Mouse (Mus musculus) bone marrow macrophage, adult 2 months (primary cell): ENCODE measurements at regions not wholly inside any gene's neighbourhood (a gene's known extent, or its start where the extent isn't known, plus 50 kb on each side); places are given as distances from the start of the nearest gene placed in this dataset.

Experiments
- CTCF ChIP-seq: IDR thresholded peaks from 2 replicates; pipeline ENCODE4 v1.5.1; 2012; ENCODE audit warnings: low read depth, mild to moderate bottlenecking, low read length, moderate library complexity
- POLR2A ChIP-seq: IDR thresholded peaks from 2 replicates; pipeline ENCODE4 v1.6.1; 2012; ENCODE audit warnings: mild to moderate bottlenecking, low read depth, low read length, borderline replicate concordance

DNA sequence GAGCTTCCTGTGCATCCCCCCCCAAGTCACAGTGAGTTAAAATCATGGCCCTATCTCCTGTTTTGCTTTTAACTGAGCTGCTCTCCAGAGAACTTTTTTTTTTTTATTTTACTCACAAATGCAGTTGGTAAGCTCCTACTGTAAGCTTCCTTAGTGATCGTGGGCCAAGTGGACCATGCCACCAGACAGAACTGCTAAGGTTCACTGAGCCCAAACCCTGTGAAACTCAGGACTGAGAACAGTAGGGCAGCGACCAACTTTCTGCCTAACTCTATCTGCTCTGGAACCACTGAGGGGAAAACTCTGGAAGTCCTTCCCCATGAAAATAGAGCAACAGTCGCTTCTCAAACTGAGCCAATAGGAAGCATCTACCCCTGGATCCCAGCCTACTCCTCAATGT is 1041.8 kb downstream of the Fam19a2 start:
- TF ChIP-seq CTCF (no peak), POLR2A (no peak)
